Mouse (Mus musculus): Measurements from ENCODE around the gene Gemin7. TPM values are rescaled to one million over a fixed set of nuclear protein-coding genes. Genes with fewer than 3 reads are reported as not detected.
A peak's percentile ranks its signal among the peaks of the same experiment; 100 is the strongest.

Gemin7 gene
- polyA plus RNA-seq, 1 experiment from 2014 or later = 127 TPM

GRCm38 (mm10) chr7:19558965-19559364 lies 18.4 kb downstream of the Gemin7 start:
- H3K9me3 ChIP-seq (replicated peaks; ENCODE audit: control insufficient read depth, low read length) = no peaks in the 10 kb centered on the region
- no peaks in the 10 kb centered on the region for H3K27me3 ChIP-seq (ENCODE audit: control insufficient read depth, insufficient read depth, low read length)
- H3K9ac ChIP-seq (ENCODE audit: low read length) = peak overlapping the region; percentile 51; the same call in 1 of the 2 replicates
- ATAC-seq (replicated peaks; ENCODE audit: extremely low read depth, insufficient read depth, low FRiP score) = no peak
- H3K4me2 ChIP-seq (ENCODE audit: low read depth, low read length) = no peak overlapping the region
- no peaks in the 10 kb centered on the region for H3K36me3 ChIP-seq (ENCODE audit: control insufficient read depth, insufficient read depth)
- no peak overlapping the region for H3K27ac ChIP-seq (ENCODE audit: low read length)
- 33% methylated on average over 2 of the region's 2 CpGs for WGBS
- peaks cover 47% of the 10 kb centered on the region for H3K4me1 ChIP-seq (ENCODE audit: control insufficient read depth, insufficient read depth, low read length)
- H3K4me3 ChIP-seq (ENCODE audit: low read length) = no peak overlapping the region

DNA sequence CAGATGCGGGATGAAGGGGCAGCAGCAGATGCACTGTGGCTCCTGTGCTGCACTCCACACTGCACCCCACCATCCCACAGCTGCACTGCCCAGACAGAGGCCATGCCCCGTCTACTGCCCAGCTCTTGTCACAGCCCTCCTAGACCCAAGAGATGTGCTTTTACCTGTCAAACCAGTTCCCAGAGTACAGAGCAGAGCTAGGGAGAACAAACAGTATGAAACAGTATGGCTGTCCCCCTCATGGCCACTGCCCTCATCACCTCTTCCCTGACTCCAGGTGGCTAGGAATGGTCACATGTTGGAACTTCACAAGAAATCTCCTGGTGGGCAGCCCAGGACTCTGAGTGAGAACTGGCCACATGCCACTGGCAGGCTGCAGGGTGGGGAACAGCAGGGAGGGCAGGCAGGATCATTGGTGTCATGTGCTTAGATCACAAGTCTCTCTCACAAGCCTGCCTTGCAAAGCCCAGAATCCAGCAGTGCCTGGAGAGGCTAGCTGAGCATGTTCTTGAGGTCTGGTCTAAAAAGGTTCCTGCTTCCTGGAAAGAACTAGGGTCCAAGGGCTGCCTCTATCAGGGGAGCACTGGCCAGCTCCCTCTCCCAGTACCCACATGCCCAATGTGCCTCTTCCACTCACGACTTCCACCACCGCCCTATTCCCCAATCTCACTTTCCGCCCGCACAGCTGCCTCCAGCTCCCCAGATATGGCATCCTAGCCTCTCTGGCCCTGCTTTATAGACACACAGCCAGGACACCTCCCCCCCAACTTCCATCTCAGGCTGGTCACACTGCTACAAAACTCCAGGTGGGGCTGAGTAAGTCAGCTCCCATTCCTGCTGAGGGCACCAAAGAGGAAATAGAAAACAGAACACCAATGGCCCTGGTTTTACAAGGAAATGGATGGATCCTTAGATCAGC lies 19.2 kb downstream of the Gemin7 start:
- peaks cover 47% of the 10 kb centered on the region for H3K4me1 ChIP-seq (ENCODE audit: control insufficient read depth, insufficient read depth, low read length)
- no peaks in the 10 kb centered on the region for H3K9me3 ChIP-seq (replicated peaks; ENCODE audit: control insufficient read depth, low read length)
- ATAC-seq (replicated peaks; ENCODE audit: extremely low read depth, insufficient read depth, low FRiP score) = no peak
- no peak overlapping the region for H3K4me2 ChIP-seq (ENCODE audit: low read depth, low read length)
- H3K9ac ChIP-seq (ENCODE audit: low read length) = peak overlapping the region; percentile 51
- WGBS = 83% methylated on average over 6 of the region's 6 CpGs
- H3K27ac ChIP-seq (ENCODE audit: low read length) = peak overlapping the region; percentile 11; the same call in 1 of the 2 replicates
- H3K36me3 ChIP-seq (ENCODE audit: control insufficient read depth, insufficient read depth) = no peaks in the 10 kb centered on the region
- H3K4me3 ChIP-seq (ENCODE audit: low read length) = no peak overlapping the region
- H3K27me3 ChIP-seq (ENCODE audit: control insufficient read depth, insufficient read depth, low read length) = no peaks in the 10 kb centered on the region

- no peaks in the 10 kb centered on the region for H3K9me3 ChIP-seq (replicated peaks; ENCODE audit: control insufficient read depth, low read length)
- no peaks in the 10 kb centered on the region for H3K27me3 ChIP-seq (ENCODE audit: control insufficient read depth, insufficient read depth, low read length)
- no peak overlapping the region for H3K4me3 ChIP-seq (ENCODE audit: low read length)
- ATAC-seq (replicated peaks; ENCODE audit: extremely low read depth, insufficient read depth, low FRiP score) = no peak
- peak overlapping the region; percentile 64 for H3K27ac ChIP-seq (ENCODE audit: low read length)
- WGBS = 77% methylated on average over 2 of the region's 2 CpGs
- peaks cover 52% of the 10 kb centered on the region for H3K4me1 ChIP-seq (ENCODE audit: control insufficient read depth, insufficient read depth, low read length)
- H3K9ac ChIP-seq (ENCODE audit: low read length) = peak overlapping the region; percentile 47
- no peaks in the 10 kb centered on the region for H3K36me3 ChIP-seq (ENCODE audit: control insufficient read depth, insufficient read depth)
- H3K4me2 ChIP-seq (ENCODE audit: low read depth, low read length) = no peak overlapping the region
Measured at GRCm38 (mm10) chr7:19557086-19557485, 20.3 kb downstream of the Gemin7 start.

DNA sequence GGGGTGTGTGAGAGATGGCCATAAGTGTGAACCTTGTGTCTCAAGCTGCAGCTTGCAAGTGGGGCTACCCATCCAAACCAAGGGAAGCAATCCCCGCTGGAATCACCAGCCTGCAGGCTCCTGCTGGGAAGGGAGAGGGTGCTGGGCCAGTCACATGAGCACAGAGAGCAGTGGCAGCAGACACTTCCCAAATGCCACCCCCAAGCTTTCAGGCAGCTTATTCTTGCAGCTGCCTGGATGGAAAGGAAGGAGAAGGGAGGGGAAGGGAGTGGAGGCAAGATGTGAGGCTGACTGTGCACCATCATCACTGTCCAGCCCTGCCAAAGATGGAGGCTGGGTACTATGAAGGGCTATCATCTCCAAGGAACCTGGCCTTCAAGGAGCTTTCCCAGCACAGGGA lies 23.2 kb downstream of the Gemin7 start:
- peaks cover 34% of the 10 kb centered on the region for H3K4me1 ChIP-seq (ENCODE audit: control insufficient read depth, insufficient read depth, low read length)

DNA sequence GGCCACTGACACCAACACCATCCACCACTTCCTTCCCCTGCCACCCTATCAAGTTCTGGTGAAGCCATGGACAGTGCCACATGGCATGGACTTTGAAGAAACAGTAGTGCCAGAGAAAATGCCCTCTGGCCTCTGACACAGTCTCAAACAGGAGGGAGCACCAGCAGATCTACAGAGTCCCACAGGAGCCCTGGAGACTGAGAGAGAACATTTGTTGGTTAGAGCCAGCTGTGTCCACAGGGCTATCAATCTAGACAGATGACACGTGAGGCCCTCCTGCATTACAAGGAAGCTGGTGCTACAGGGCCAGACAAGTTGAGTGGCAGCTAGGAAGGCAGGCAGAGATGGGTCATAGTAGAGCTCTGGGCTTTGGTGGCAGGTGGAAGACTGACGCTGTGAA lies 25.0 kb downstream of the Gemin7 start:
- 39% methylated on average over 2 of the region's 2 CpGs for WGBS
- Histone ChIP-seq H3K4me2 (ENCODE audit: low read depth, low read length) (no peak overlapping the region), H3K9me3 (replicated peaks; ENCODE audit: control insufficient read depth, low read length) (no peaks in the 10 kb centered on the region), H3K36me3 (ENCODE audit: control insufficient read depth, insufficient read depth) (no peaks in the 10 kb centered on the region), H3K27ac (ENCODE audit: low read length) (no peak overlapping the region), H3K4me1 (ENCODE audit: control insufficient read depth, insufficient read depth, low read length) (peaks cover 18% of the 10 kb centered on the region), H3K4me3 (ENCODE audit: low read length) (no peak overlapping the region), H3K9ac (ENCODE audit: low read length) (peak overlapping the region; percentile 28; the same call in 1 of the 2 replicates), H3K27me3 (ENCODE audit: control insufficient read depth, insufficient read depth, low read length) (no peaks in the 10 kb centered on the region)
- ATAC-seq (replicated peaks; ENCODE audit: extremely low read depth, insufficient read depth, low FRiP score) = no peak

More for the DNA sequence above, 23.2 kb downstream of the Gemin7 start:
- ATAC-seq (replicated peaks; ENCODE audit: extremely low read depth, insufficient read depth, low FRiP score) = no peak
- Histone ChIP-seq H3K36me3 (ENCODE audit: control insufficient read depth, insufficient read depth) (no peaks in the 10 kb centered on the region), H3K27ac (ENCODE audit: low read length) (no peak overlapping the region), H3K4me2 (ENCODE audit: low read depth, low read length) (no peak overlapping the region), H3K9me3 (replicated peaks; ENCODE audit: control insufficient read depth, low read length) (no peaks in the 10 kb centered on the region), H3K9ac (ENCODE audit: low read length) (no peak overlapping the region), H3K4me3 (ENCODE audit: low read length) (no peak overlapping the region), H3K27me3 (ENCODE audit: control insufficient read depth, insufficient read depth, low read length) (no peaks in the 10 kb centered on the region)
- WGBS = 50% methylated on average over 1 of the region's 1 CpGs

DNA sequence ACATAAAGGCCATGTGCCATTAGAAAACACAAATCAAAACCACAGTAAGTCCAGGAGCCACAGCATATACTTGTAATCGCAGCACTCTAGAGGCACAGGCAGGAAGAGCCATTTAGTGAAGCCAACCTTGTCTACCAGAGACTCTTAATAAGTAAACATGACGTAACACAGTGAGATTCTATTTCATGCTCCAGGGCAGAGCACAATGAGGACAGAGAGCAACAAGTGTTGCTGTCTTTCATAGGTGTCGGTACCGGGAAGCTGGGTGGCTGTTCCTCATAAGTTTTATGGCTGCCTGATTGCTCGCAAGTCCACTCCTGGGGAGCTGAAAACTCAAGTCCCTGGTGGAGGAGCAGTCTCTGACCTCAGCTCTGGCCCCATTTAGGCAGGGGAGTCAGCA lies 25.8 kb downstream of the Gemin7 start:
- Histone ChIP-seq H3K4me1 (ENCODE audit: control insufficient read depth, insufficient read depth, low read length) (peaks cover 10% of the 10 kb centered on the region), H3K4me2 (ENCODE audit: low read depth, low read length) (no peak overlapping the region), H3K27me3 (ENCODE audit: control insufficient read depth, insufficient read depth, low read length) (no peaks in the 10 kb centered on the region), H3K27ac (ENCODE audit: low read length) (no peak overlapping the region), H3K9ac (ENCODE audit: low read length) (no peak overlapping the region), H3K36me3 (ENCODE audit: control insufficient read depth, insufficient read depth) (no peaks in the 10 kb centered on the region), H3K9me3 (replicated peaks; ENCODE audit: control insufficient read depth, low read length) (no peaks in the 10 kb centered on the region), H3K4me3 (ENCODE audit: low read length) (no peak overlapping the region)
- ATAC-seq (replicated peaks; ENCODE audit: extremely low read depth, insufficient read depth, low FRiP score) = no peak
- WGBS = 92% methylated on average over 5 of the region's 5 CpGs

- Histone ChIP-seq H3K27ac (ENCODE audit: low read length) (no peak overlapping the region), H3K9ac (ENCODE audit: low read length) (no peak overlapping the region), H3K4me1 (ENCODE audit: control insufficient read depth, insufficient read depth, low read length) (peaks cover 20% of the 10 kb centered on the region), H3K27me3 (ENCODE audit: control insufficient read depth, insufficient read depth, low read length) (no peaks in the 10 kb centered on the region), H3K4me2 (ENCODE audit: low read depth, low read length) (no peak overlapping the region), H3K36me3 (ENCODE audit: control insufficient read depth, insufficient read depth) (no peaks in the 10 kb centered on the region), H3K4me3 (ENCODE audit: low read length) (no peak overlapping the region), H3K9me3 (replicated peaks; ENCODE audit: control insufficient read depth, low read length) (no peaks in the 10 kb centered on the region)
- WGBS = 73% methylated on average over 10 of the region's 10 CpGs
- ATAC-seq (replicated peaks; ENCODE audit: extremely low read depth, insufficient read depth, low FRiP score) = no peak
Measured at GRCm38 (mm10) chr7:19549394-19549793, 28.0 kb downstream of the Gemin7 start.

GRCm38 (mm10) chr7:19547344-19547969 lies 29.9 kb downstream of the Gemin7 start:
- ATAC-seq (replicated peaks; ENCODE audit: extremely low read depth, insufficient read depth, low FRiP score) = no peak
- Histone ChIP-seq H3K4me1 (ENCODE audit: control insufficient read depth, insufficient read depth, low read length) (peaks cover 33% of the 10 kb centered on the region), H3K36me3 (ENCODE audit: control insufficient read depth, insufficient read depth) (no peaks in the 10 kb centered on the region), H3K4me2 (ENCODE audit: low read depth, low read length) (no peak overlapping the region), H3K27me3 (ENCODE audit: control insufficient read depth, insufficient read depth, low read length) (no peaks in the 10 kb centered on the region), H3K4me3 (ENCODE audit: low read length) (no peak overlapping the region), H3K27ac (ENCODE audit: low read length) (no peak overlapping the region), H3K9ac (ENCODE audit: low read length) (no peak overlapping the region), H3K9me3 (replicated peaks; ENCODE audit: control insufficient read depth, low read length) (no peaks in the 10 kb centered on the region)
- 85% methylated on average over 2 of the region's 2 CpGs for WGBS

DNA sequence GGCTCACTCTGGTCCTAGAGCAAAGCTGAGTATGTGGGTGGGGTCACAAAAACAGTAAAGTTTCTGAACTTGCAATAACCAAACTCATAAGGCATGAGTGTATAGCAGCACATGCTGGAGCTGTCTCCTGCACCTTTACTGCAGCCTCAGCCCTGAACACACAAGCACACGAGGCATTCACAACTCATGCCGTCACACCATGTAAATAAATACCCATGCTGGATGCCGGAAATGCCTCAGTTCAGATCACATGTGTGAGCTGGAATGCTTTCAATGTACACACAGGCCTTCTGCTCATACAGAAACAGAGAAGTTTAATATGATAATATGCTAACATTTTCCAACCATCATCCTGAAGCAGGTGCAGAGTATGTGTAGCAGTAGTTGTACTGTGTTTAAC lies 31.4 kb downstream of the Gemin7 start:
- H3K4me1 ChIP-seq (ENCODE audit: control insufficient read depth, insufficient read depth, low read length) = peaks cover 45% of the 10 kb centered on the region
- H3K27me3 ChIP-seq (ENCODE audit: control insufficient read depth, insufficient read depth, low read length) = no peaks in the 10 kb centered on the region
- H3K9ac ChIP-seq (ENCODE audit: low read length) = no peak overlapping the region
- ATAC-seq (replicated peaks; ENCODE audit: extremely low read depth, insufficient read depth, low FRiP score) = peak; percentile 28; the same call in 1 of the 2 replicates
- no peaks in the 10 kb centered on the region for H3K36me3 ChIP-seq (ENCODE audit: control insufficient read depth, insufficient read depth)
- 24% methylated on average over 3 of the region's 3 CpGs for WGBS
- H3K4me2 ChIP-seq (ENCODE audit: low read depth, low read length) = no peak overlapping the region
- H3K9me3 ChIP-seq (replicated peaks; ENCODE audit: control insufficient read depth, low read length) = no peaks in the 10 kb centered on the region
- H3K27ac ChIP-seq (ENCODE audit: low read length) = no peak overlapping the region
- H3K4me3 ChIP-seq (ENCODE audit: low read length) = no peak overlapping the region

Data from heart, embryonic 16.5 days (tissue).